Mouse (Mus musculus) CH12.LX (cell line): ENCODE results near the gene Pklr. TPM values are rescaled to one million over a fixed set of nuclear protein-coding genes. Genes with fewer than 3 reads are reported as not detected.

ENCODE experiments used
- DNase-seq: peaks from one replicate; pipeline ENCODE4 v3.0.0-alpha.2; 2013; ENCODE audit errors: extremely low read depth
- H3K27ac ChIP-seq: 2 replicates; pipeline ENCODE4 v1.5.1; 2012; ENCODE audit warnings: low read depth, mild to moderate bottlenecking, control low read depth, moderate library complexity; ENCODE audit not compliant: insufficient read depth
- H3K27me3 ChIP-seq: replicated peaks from 2 replicates; pipeline ENCODE3; 2012; ENCODE audit warnings: inconsistent platforms
- H3K36me3 ChIP-seq, 2 experiments: replicated peaks in 1 of 2; 2 replicates each; pipeline versions ENCODE3 to v1.6.1; 2012; ENCODE audit warnings: inconsistent platforms in 1 of 2, low read length in 1 of 2, mild to moderate bottlenecking in 1 of 2, mixed read lengths in 1 of 2, moderate library complexity in 1 of 2; ENCODE audit not compliant: control insufficient read depth in 1 of 2, insufficient read depth in 1 of 2
- H3K4me1 ChIP-seq, 2 experiments: 2 replicates each; pipeline ENCODE4 v1.6.1; 2012; ENCODE audit warnings: inconsistent platforms in 1 of 2, moderate library complexity in 1 of 2; ENCODE audit not compliant: insufficient read depth in 2 of 2, control insufficient read depth in 1 of 2
- H3K4me2 ChIP-seq: 2 replicates; pipeline ENCODE4 v1.6.1; 2012; ENCODE audit warnings: low read depth, mild to moderate bottlenecking, control low read depth; ENCODE audit not compliant: poor library complexity, insufficient read depth, severe bottlenecking
- H3K4me3 ChIP-seq, 3 experiments: fragments of 150-350 bp in 1 of 3; sonication (generic) in 1 of 3; replicated peaks in 1 of 3; 2 replicates each; pipeline versions ENCODE3 to v1.5.1; 2011 to 2012; ENCODE audit warnings: low read depth in 2 of 3, low read length in 2 of 3, mild to moderate bottlenecking in 2 of 3, moderate library complexity in 2 of 3, control low read depth in 1 of 3, improper control_type of control experiment in 1 of 3, inconsistent platforms in 1 of 3, mixed read lengths in 1 of 3; ENCODE audit not compliant: poor library complexity in 1 of 3
- H3K79me2 ChIP-seq: replicated peaks from 2 replicates; pipeline ENCODE4 v1.6.1; 2012; ENCODE audit warnings: mild to moderate bottlenecking, moderate library complexity; ENCODE audit not compliant: control insufficient read depth, poor library complexity, insufficient read depth, severe bottlenecking; ENCODE audit errors: extremely low read depth
- H3K9ac ChIP-seq: 2 replicates; pipeline ENCODE4 v1.6.1; 2012; ENCODE audit warnings: low read depth, mild to moderate bottlenecking, control low read depth, moderate library complexity; ENCODE audit not compliant: insufficient read depth
- H3K9me3 ChIP-seq: replicated peaks from 2 replicates; pipeline ENCODE3; 2012; ENCODE audit warnings: low read length, inconsistent platforms, mixed read lengths
- BHLHE40 ChIP-seq: IDR thresholded peaks from 2 replicates; pipeline ENCODE4 v1.6.1; 2011; ENCODE audit warnings: mild to moderate bottlenecking, low read depth, low read length, improper control_type of control experiment
- CHD1 ChIP-seq: IDR thresholded peaks from 2 replicates; pipeline ENCODE4 v1.6.1; 2012; ENCODE audit warnings: low read depth, low read length, improper control_type of control experiment, inconsistent platforms
- CHD2 ChIP-seq: IDR thresholded peaks from 2 replicates; pipeline ENCODE4 v1.6.1; 2011; ENCODE audit warnings: low read length, improper control_type of control experiment
- ELF1 ChIP-seq: IDR thresholded peaks from 2 replicates; pipeline ENCODE4 v1.6.1; 2014; ENCODE audit warnings: low read depth, mild to moderate bottlenecking, inconsistent platforms, low read length, improper control_type of control experiment
- GABPA ChIP-seq: IDR thresholded peaks from 2 replicates; pipeline ENCODE4 v1.6.1; 2012; ENCODE audit warnings: low read depth, low read length, improper control_type of control experiment, inconsistent platforms; ENCODE audit not compliant: insufficient replicate concordance
- HCFC1 ChIP-seq: IDR thresholded peaks from 2 replicates; pipeline ENCODE4 v1.6.1; 2012; ENCODE audit warnings: low read depth, mild to moderate bottlenecking, inconsistent platforms, low read length, improper control_type of control experiment
- IRF4 ChIP-seq: IDR thresholded peaks from 2 replicates; pipeline ENCODE4 v1.6.1; 2014; ENCODE audit warnings: low read depth, mild to moderate bottlenecking, inconsistent platforms, low read length, improper control_type of control experiment
- KAT2A ChIP-seq: IDR thresholded peaks from 2 replicates; pipeline ENCODE4 v1.6.1; 2012; ENCODE audit warnings: low read length, improper control_type of control experiment, inconsistent platforms; ENCODE audit not compliant: insufficient replicate concordance
- MAZ ChIP-seq: IDR thresholded peaks from 2 replicates; pipeline ENCODE4 v1.6.1; 2012; ENCODE audit warnings: low read depth, mild to moderate bottlenecking, inconsistent platforms, low read length, improper control_type of control experiment, moderate library complexity
- MEF2A ChIP-seq: IDR thresholded peaks from 2 replicates; pipeline ENCODE4 v1.6.1; 2014; ENCODE audit warnings: low read depth, mild to moderate bottlenecking, inconsistent platforms, low read length, improper control_type of control experiment, borderline replicate concordance
- MYC ChIP-seq: IDR thresholded peaks from 2 replicates; pipeline ENCODE4 v1.6.1; 2011; ENCODE audit warnings: low read depth, mild to moderate bottlenecking, improper control_type of control experiment, low read length
- NELFE ChIP-seq: IDR thresholded peaks from 2 replicates; pipeline ENCODE4 v1.6.1; 2011; ENCODE audit warnings: low read depth, low read length, improper control_type of control experiment
- NRF1 ChIP-seq: IDR thresholded peaks from 2 replicates; pipeline ENCODE4 v1.6.1; 2014; ENCODE audit warnings: low read depth, mild to moderate bottlenecking, inconsistent platforms, low read length, improper control_type of control experiment, moderate library complexity
- PAX5 ChIP-seq: IDR thresholded peaks from 2 replicates; pipeline ENCODE4 v1.6.1; 2012; ENCODE audit warnings: low read length, inconsistent platforms, mixed read lengths
- SMC3 ChIP-seq: IDR thresholded peaks from 2 replicates; pipeline ENCODE4 v1.6.1; 2011; ENCODE audit warnings: low read depth, low read length, improper control_type of control experiment
- TBP ChIP-seq: conservative IDR thresholded peaks from 2 replicates; pipeline ENCODE4 v1.6.1; 2011; ENCODE audit warnings: low read depth, low read length, improper control_type of control experiment
- TCF12 ChIP-seq: IDR thresholded peaks from 2 replicates; pipeline ENCODE4 v1.6.1; 2014; ENCODE audit warnings: low read depth, mild to moderate bottlenecking, inconsistent platforms, low read length, improper control_type of control experiment
- USF2 ChIP-seq: conservative IDR thresholded peaks from 2 replicates; pipeline ENCODE4 v1.6.1; 2011; ENCODE audit warnings: low read depth, low read length, improper control_type of control experiment
- ZC3H11A ChIP-seq: IDR thresholded peaks from 2 replicates; pipeline ENCODE4 v1.6.1; 2012; ENCODE audit warnings: low read depth, mild to moderate bottlenecking, inconsistent platforms, low read length, improper control_type of control experiment
- ZKSCAN1 ChIP-seq: IDR thresholded peaks from 2 replicates; pipeline ENCODE4 v1.6.1; 2012; ENCODE audit warnings: low read depth, inconsistent platforms, low read length, improper control_type of control experiment, borderline replicate concordance
- ZNF384 ChIP-seq: IDR thresholded peaks from 2 replicates; pipeline ENCODE4 v1.6.1; 2012; ENCODE audit warnings: low read depth, low read length, improper control_type of control experiment, inconsistent platforms
- dilution Hi-C: fragments of 300-500 bp; cut with MboI; formaldehyde crosslinking; loops from 2 replicates; pipeline ENCODE4 v1.14.3; 2020; ENCODE audit warnings: low sequenced_read_pairs; ENCODE audit not compliant: extremely low pct_unique_long_range_greater_than_20kb, extremely low pct_ligation_motif_present
- in situ Hi-C: fragments of 300-500 bp; cut with MboI; formaldehyde crosslinking; loops from 3 replicates; pipeline ENCODE4 v1.14.3; 2019; ENCODE audit warnings: low sequenced_read_pairs, low pct_ligation_motif_present, low pct_unique_long_range_greater_than_20kb, mixed read lengths
- polyA plus RNA-seq: library from polyadenylated mRNA; unstranded; fragments of >175 nt; gene quantifications from 2 replicates; pipeline ENCODE4 v1.2.1, GENCODE M21; 2012; ENCODE audit warnings: low read depth; ENCODE audit not compliant: insufficient read length
- total RNA-seq, 2 experiments: library from RNA; depleted of rRNA; stranded (reverse); fragments of 300-350 nt in 1 of 2; fragments of >200 nt in 1 of 2; gene quantifications; 2 replicates each; pipeline ENCODE4 v1.2.3; 2012 to 2014

Pklr gene
- total and polyA plus RNA-seq, 3 experiments = not detected

GRCm38 (mm10) chr3:89165268-89165870 lies 29.4 kb downstream of the Pklr start:
- in situ Hi-C loops (no loop called here), dilution Hi-C loops (no loop called here)
- TF ChIP-seq CHD1 = 0 out of 2 replicates have a peak, but pooled peaks have one; percentile 5
- no peak for TF ChIP-seq CHD2
- TF ChIP-seq NRF1 = 0 out of 2 replicates have a peak, but pooled peaks have one; percentile 6
- TF ChIP-seq BHLHE40 = no peak
- TF ChIP-seq MYC = 0 out of 2 replicates have a peak, but pooled peaks have one; percentile 19
- H3K9ac ChIP-seq = peak overlapping the region; percentile 81
- peaks cover 8 to 31% of the 10 kb centered on the region in 2 experiments for H3K4me1 ChIP-seq
- H3K36me3 ChIP-seq = peaks cover 36 to 41% of the 10 kb centered on the region in 2 experiments
- peak; percentile 22 for DNase-seq
- H3K27ac ChIP-seq = peak overlapping the region; percentile 71
- H3K27me3 ChIP-seq = no peaks in the 10 kb centered on the region
- peak overlapping the region; percentile 88 for H3K4me2 ChIP-seq
- no peaks in the 10 kb centered on the region for H3K9me3 ChIP-seq
- peak overlapping the region; percentile 76 to 84 (median 81) for H3K4me3 ChIP-seq
- peaks cover 22% of the 10 kb centered on the region for H3K79me2 ChIP-seq

GRCm38 (mm10) chr3:89166945-89167344 lies 31.0 kb downstream of the Pklr start:
- Histone ChIP-seq H3K27me3 (no peaks in the 10 kb centered on the region), H3K4me3 (no peak overlapping the region), H3K9ac (no peak overlapping the region), H3K79me2 (peaks cover 22% of the 10 kb centered on the region), H3K27ac (no peak overlapping the region), H3K9me3 (no peaks in the 10 kb centered on the region), H3K4me1 (peaks cover 8 to 27% of the 10 kb centered on the region in 2 experiments), H3K4me2 (no peak overlapping the region), H3K36me3 (peaks cover 45 to 53% of the 10 kb centered on the region in 2 experiments)
- no peak for DNase-seq
- TF ChIP-seq USF2 (no peak), NELFE (no peak), SMC3 (no peak), ZC3H11A (no peak), KAT2A (no peak), MEF2A (no peak), MAZ (no peak), BHLHE40 (no peak), TCF12 (no peak), HCFC1 (no peak), ZNF384 (no peak), ZKSCAN1 (no peak), ELF1 (no peak), GABPA (no peak), IRF4 (no peak), PAX5 (no peak), MYC (no peak), TBP (no peak)
- in situ Hi-C loops = no loop called here
- dilution Hi-C loops = no loop called here
